Mouse (Mus musculus) intestine, embryonic 14.5 days (tissue): ENCODE data around the gene Mfsd5. TPM values are rescaled to one million over a fixed set of nuclear protein-coding genes. Genes with fewer than 3 reads are reported as not detected.

Source experiments
- ATAC-seq: fragments of 200-750 bp; cut with Nextera tagmentation; replicated peaks from 2 replicates; pipeline ENCODE4 v1.8.0; 2017; ENCODE audit warnings: low read depth, moderate number of reproducible peaks, moderate TSS enrichment, moderate library complexity; ENCODE audit not compliant: low FRiP score, low TSS enrichment
- DNase-seq: peaks from one replicate; pipeline ENCODE4 v3.0.0-alpha.2; 2018; ENCODE audit warnings: low spot score
- H3K27ac ChIP-seq: fragments of 300-500 bp; sonication (generic); 2 replicates; pipeline ENCODE4 v1.5.1; 2014; ENCODE audit warnings: low read depth, mild to moderate bottlenecking, control low read depth
- H3K27me3 ChIP-seq: fragments of 300-500 bp; sonication (generic); replicated peaks from 2 replicates; pipeline ENCODE4 v1.6.1; 2014; ENCODE audit warnings: low read length, control low read depth; ENCODE audit not compliant: control insufficient read depth, insufficient read depth
- H3K36me3 ChIP-seq: fragments of 300-500 bp; sonication (generic); 2 replicates; pipeline ENCODE4 v1.6.1; 2014; ENCODE audit warnings: low read length, control low read depth; ENCODE audit not compliant: control insufficient read depth, insufficient read depth
- H3K4me1 ChIP-seq: fragments of 300-500 bp; sonication (generic); replicated peaks from 2 replicates; pipeline ENCODE4 v1.6.1; 2014; ENCODE audit warnings: low read length, control low read depth, mixed read lengths; ENCODE audit not compliant: control insufficient read depth, insufficient read depth
- H3K4me2 ChIP-seq: fragments of 300-500 bp; sonication (generic); 2 replicates; pipeline ENCODE4 v1.6.1; 2014; ENCODE audit warnings: low read length
- H3K4me3 ChIP-seq: fragments of 300-500 bp; sonication (generic); 2 replicates; pipeline ENCODE4 v1.5.1; 2014; ENCODE audit warnings: low read depth, low read length, control low read depth, mixed read lengths
- H3K9ac ChIP-seq: fragments of 300-500 bp; sonication (generic); 2 replicates; pipeline ENCODE4 v1.6.1; 2014; ENCODE audit warnings: mild to moderate bottlenecking, low read length
- H3K9me3 ChIP-seq: fragments of 300-500 bp; sonication (generic); 2 replicates; pipeline ENCODE4 v1.6.1; 2016; ENCODE audit warnings: low read length, control low read depth; ENCODE audit not compliant: control insufficient read depth
- WGBS: fragments of 180-500 bp; shearing (Covaris S2); extraction: QIAGEN DNeasy Blood & Tissue Kit; methylation state at CpG from one replicate; pipeline ENCODE4 v1.1.7; 2014; 5-methylcytosine and 5-hydroxymethylcytosine counted together
- polyA plus RNA-seq: library from polyadenylated mRNA; unstranded; fragments of >200 nt; fragmentation: Nextera tagmentation; extraction: Ambion mirVana; gene quantifications from 2 replicates; pipeline ENCODE4 v1.2.1, GENCODE M21; 2014

Mfsd5 gene
- polyA plus RNA-seq: 65.3 and 67.1 TPM in 2 replicates

DNA sequence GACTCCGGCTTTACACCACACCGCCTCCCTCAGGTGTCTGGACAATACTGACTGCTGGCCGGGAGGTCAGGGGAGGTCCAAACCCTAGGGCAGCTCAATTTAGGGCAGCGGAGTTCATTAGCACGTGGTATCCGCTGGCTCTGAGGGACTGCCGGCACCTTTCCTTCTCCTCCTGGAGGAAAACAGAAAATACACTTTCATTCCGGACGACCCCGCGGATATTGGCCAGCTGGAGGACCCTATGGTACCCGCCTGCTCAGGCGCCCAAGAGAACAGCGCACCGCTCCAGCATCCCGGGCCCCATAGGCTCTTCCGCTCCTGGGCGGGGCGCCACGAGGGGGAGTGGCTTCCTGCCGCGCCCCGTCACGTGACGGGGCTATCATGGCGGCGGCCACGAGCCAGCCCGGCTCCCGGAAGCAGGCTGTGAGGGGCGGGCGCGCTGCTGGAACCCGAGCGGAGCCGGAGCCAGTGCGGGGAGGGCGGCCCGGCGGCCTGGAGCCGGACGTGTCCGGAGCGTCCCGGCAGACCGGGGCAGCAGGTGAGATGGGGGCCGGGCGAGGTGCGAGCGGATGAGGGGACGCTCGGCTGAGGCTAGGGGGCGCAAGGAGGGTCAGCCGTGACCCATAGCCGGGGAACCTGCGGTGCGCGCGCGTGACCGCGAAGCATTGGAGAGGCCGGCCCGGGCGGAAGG is at the start of gene Mfsd5:
TSS of gene Mfsd5 (plus strand) at position 363 of the 691 bp plus-strand sequence.
- Histone ChIP-seq H3K9me3 (no peaks in the 10 kb centered on the region), H3K4me1 (peaks cover 10% of the 10 kb centered on the region), H3K4me3 (peak within 1 kb of the TSS; percentile 76), H3K4me2 (peak within 1 kb of the TSS; percentile 82), H3K36me3 (peaks cover 20% of the 10 kb centered on the region), H3K27me3 (no peaks in the 10 kb centered on the region), H3K9ac (peak within 1 kb of the TSS; percentile 60), H3K27ac (peak within 1 kb of the TSS; percentile 78)
- peak; percentile 95 for ATAC-seq
- under 1% methylated on average over 64 of the region's 65 CpGs for WGBS
- peak; percentile 90 for DNase-seq

DNA sequence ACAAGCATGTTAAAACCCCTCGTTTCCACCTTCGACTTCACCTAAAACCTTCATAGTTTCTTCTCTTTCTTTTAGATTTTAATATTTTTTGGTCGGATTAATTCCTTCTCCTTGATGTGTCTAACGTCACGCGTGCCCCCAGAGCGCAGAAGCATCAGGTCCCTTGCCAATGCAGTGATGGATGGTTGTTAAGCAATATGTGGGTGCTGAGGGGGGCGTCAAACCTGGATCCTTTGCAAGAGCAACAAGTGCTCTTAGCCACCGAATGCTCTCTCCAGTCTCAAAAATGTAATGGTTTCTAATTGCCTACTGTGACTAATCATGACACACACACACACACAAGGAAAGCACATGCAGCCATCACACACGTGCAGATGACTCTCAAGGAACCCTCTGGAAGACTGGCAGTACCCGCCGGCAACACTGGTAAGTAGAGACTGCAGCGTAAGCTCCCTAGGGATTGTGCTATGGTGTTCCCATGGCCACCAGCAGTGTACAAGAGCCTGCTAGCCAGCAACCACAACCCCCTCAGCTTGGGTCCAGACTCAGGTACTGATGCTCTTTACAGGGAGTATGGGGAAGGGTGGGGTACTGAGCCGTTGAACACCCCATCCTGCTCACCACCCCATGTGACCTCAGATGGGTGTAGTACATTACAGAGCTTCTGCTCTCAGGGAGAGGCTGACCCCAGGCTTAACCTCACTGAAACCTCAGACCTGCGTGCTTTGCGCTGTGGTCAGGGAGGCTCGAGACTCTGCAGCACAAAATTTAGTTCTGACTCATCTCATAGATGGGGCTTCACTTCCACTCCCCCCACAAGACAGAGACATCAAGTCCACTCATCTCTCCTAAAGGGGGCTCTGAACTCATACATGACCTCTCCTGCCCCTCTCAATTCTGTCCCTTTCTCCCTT is 48.6 kb upstream of the Mfsd5 start:
- Histone ChIP-seq H3K27me3 (no peaks in the 10 kb centered on the region), H3K4me1 (peaks cover 15% of the 10 kb centered on the region), H3K36me3 (no peaks in the 10 kb centered on the region), H3K9ac (no peak overlapping the region), H3K4me2 (no peak overlapping the region), H3K9me3 (no peaks in the 10 kb centered on the region), H3K4me3 (no peak overlapping the region), H3K27ac (no peak overlapping the region)
- 82% methylated on average over 17 of the region's 17 CpGs for WGBS
- no peak for DNase-seq
- ATAC-seq: no peak

DNA sequence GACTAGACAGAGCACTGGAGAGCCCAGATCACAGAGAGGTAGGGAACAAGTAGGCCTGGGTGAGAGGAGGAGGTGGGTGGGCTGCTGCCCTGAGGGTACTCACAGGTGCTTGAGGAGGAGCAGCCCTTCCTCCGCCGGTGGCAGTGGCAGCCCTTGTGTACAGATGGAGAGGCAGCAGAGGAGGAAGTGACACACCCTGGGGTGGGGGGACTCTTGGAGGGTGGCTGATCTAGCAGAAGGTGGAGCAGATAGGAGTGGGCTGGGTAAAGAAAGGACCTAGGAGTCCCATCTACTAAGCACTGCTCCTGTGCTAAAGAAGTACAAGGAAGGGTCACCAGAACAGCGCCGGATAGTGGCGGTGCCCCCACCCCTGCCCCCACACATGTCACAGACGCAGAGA is 47.5 kb upstream of the Mfsd5 start, which contains the start of gene Itgb7:
TSS of gene Itgb7 (minus strand) at position 197 of the 400 bp plus-strand sequence.
- H3K4me3 ChIP-seq: no peak within 1 kb of the TSS
- ATAC-seq (no peak), DNase-seq (no peak)
- 41% methylated on average over 6 of the region's 6 CpGs for WGBS
- no peaks in the 10 kb centered on the region for H3K27me3 ChIP-seq
- no peak within 1 kb of the TSS for H3K9ac ChIP-seq
- 0 out of 2 replicates have a peak within 1 kb of the TSS, but pooled peaks have one; percentile 0 for H3K4me2 ChIP-seq
- no peaks in the 10 kb centered on the region for H3K9me3 ChIP-seq
- no peaks in the 10 kb centered on the region for H3K36me3 ChIP-seq
- no peak within 1 kb of the TSS for H3K27ac ChIP-seq
- H3K4me1 ChIP-seq: peaks cover 20% of the 10 kb centered on the region

DNA sequence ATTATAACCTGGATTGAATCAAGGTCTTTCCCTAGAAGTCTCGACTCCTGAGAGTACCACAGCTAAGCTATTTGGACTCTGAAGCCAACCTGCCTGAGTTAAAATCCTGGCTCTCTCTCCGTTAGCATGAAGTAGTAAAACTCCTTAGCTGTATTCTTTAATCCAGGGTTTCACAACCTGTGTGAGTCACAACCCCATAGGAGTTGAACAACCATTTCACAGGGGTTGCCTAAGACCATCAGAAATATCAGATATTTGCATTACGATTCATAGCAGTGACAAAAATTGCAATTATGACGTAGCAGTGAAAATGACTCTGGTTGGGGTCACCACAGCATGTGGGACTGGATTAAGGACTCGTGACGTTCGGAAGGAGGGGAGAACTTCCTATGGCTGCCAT is 46.5 kb upstream of the Mfsd5 start:
- H3K4me3 ChIP-seq: no peak overlapping the region
- 84% methylated on average over 7 of the region's 7 CpGs for WGBS
- no peak overlapping the region for H3K9ac ChIP-seq
- DNase-seq: no peak
- H3K27me3 ChIP-seq: no peaks in the 10 kb centered on the region
- H3K27ac ChIP-seq: no peak overlapping the region
- H3K36me3 ChIP-seq: 0 out of 2 replicates have a peak, but pooled peaks cover 6% of the 10 kb centered on the region
- no peak overlapping the region for H3K4me2 ChIP-seq
- H3K9me3 ChIP-seq: no peaks in the 10 kb centered on the region
- H3K4me1 ChIP-seq: peaks cover 20% of the 10 kb centered on the region
- ATAC-seq: no peak

DNA sequence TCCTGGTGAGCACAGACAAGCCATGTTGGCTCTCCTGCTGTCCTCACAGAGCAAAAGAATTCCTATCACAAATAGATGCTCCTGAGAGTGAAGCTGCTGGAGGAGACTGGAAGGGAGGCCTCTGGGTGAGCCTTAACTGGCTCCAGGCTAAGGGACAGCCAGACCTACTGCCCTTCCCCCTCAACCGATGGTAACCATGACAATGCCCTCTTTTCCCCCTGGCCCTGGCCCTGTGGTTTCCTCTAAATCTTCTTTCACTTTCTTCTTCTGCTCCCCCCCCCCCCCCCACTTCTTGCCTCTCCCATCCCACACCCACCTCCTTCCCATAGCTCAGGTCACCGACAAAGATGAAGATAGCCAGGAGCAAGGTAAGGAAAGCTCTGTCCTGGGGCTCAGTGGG is 45.4 kb upstream of the Mfsd5 start:
- Histone ChIP-seq H3K4me3 (no peak overlapping the region), H3K9ac (no peak overlapping the region), H3K9me3 (no peaks in the 10 kb centered on the region), H3K4me1 (peaks cover 20% of the 10 kb centered on the region), H3K36me3 (peaks cover 17% of the 10 kb centered on the region), H3K4me2 (no peak overlapping the region), H3K27ac (no peak overlapping the region), H3K27me3 (no peaks in the 10 kb centered on the region)
- 8% methylated on average over 2 of the region's 2 CpGs for WGBS
- ATAC-seq (no peak), DNase-seq (no peak)

GRCm38 (mm10) chr15:102235371-102236027 is 43.8 kb upstream of the Mfsd5 start:
- H3K27ac ChIP-seq: 0 out of 2 replicates have a peak overlapping the region, but pooled peaks have one; percentile 59
- H3K4me3 ChIP-seq: 0 out of 2 replicates have a peak overlapping the region, but pooled peaks have one; percentile 4
- peak overlapping the region; percentile 39 for H3K4me2 ChIP-seq
- peaks cover 20% of the 10 kb centered on the region for H3K4me1 ChIP-seq
- no peaks in the 10 kb centered on the region for H3K9me3 ChIP-seq
- peaks cover 28% of the 10 kb centered on the region for H3K36me3 ChIP-seq
- H3K9ac ChIP-seq: 0 out of 2 replicates have a peak overlapping the region, but pooled peaks have one; percentile 16
- no peaks in the 10 kb centered on the region for H3K27me3 ChIP-seq
- ATAC-seq: peak; percentile 78
- DNase-seq: peak; percentile 73
- 15% methylated on average over 18 of the region's 21 CpGs for WGBS

DNA sequence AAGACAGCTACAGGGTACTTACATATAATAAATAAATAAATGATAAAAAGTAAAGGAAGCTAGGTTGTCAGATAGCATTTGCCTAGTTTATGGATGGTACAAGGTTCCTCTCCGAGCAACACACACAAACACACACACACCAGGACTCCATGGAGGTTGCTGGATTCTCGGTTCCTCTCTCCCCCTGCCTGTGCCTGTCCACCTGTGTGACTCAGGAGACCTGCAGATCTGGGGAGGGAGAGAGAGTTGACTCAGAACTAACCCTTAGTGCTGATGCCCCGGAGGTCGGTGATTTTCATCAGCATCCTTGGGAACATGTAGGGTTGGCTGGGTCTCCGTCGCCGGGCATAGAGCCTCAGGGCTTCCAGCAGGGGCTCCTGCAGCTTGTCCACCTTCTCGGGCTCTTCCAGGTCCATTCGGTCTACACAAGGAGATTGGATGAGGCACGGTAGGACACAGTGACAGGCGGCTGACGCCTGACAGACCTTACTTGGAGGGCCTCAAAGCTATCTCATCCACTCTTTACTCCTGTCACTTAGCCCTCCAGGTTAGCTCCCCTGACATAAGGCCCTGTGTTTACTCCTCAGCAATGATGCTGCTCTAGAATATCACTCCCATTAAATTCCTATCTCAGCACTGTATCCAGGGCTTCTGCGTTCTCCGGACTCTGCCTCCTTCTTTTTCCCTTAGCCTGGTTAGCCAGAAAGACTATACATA is 40.6 kb upstream of the Mfsd5 start:
- peaks cover 35% of the 10 kb centered on the region for H3K4me1 ChIP-seq
- WGBS: 87% methylated on average over 14 of the region's 14 CpGs

GRCm38 (mm10) chr15:102239260-102239590 is 40.0 kb upstream of the Mfsd5 start:
- no peak for ATAC-seq

More for the DNA sequence above, 40.6 kb upstream of the Mfsd5 start:
- H3K4me3 ChIP-seq: no peak overlapping the region
- H3K27me3 ChIP-seq: no peaks in the 10 kb centered on the region
- H3K9ac ChIP-seq: no peak overlapping the region
- ATAC-seq (no peak), DNase-seq (peak; percentile 52)
- H3K36me3 ChIP-seq: peaks cover 28% of the 10 kb centered on the region
- H3K27ac ChIP-seq: no peak overlapping the region
- no peaks in the 10 kb centered on the region for H3K9me3 ChIP-seq
- H3K4me2 ChIP-seq: no peak overlapping the region

More at GRCm38 (mm10) chr15:102239260-102239590, 40.0 kb upstream of the Mfsd5 start:
- Histone ChIP-seq H3K9me3 (no peaks in the 10 kb centered on the region), H3K27ac (no peak overlapping the region), H3K4me2 (no peak overlapping the region), H3K4me1 (peaks cover 37% of the 10 kb centered on the region), H3K36me3 (peaks cover 28% of the 10 kb centered on the region), H3K9ac (no peak overlapping the region), H3K4me3 (no peak overlapping the region), H3K27me3 (no peaks in the 10 kb centered on the region)
- 8% methylated on average over 9 of the region's 9 CpGs for WGBS
- DNase-seq: peak; percentile 95
